Mouse (Mus musculus) stomach, embryonic 14.5 days (tissue): Measurements from ENCODE around the gene Cryba4. TPM values are rescaled to one million over a fixed set of nuclear protein-coding genes. Genes with fewer than 3 reads are reported as not detected.

Experiments used
- ATAC-seq: fragments of 200-750 bp; cut with Nextera tagmentation; 2 replicates; pipeline ENCODE4 v1.8.0; 2017; ENCODE audit warnings: low read depth, moderate TSS enrichment; ENCODE audit not compliant: insufficient number of reproducible peaks, insufficient read depth, low FRiP score
- H3K27ac ChIP-seq: fragments of 300-500 bp; sonication (generic); 2 replicates; pipeline ENCODE4 v1.5.1; 2014; ENCODE audit warnings: mild to moderate bottlenecking, low read length, moderate library complexity, mixed read lengths
- H3K27me3 ChIP-seq: fragments of 300-500 bp; sonication (generic); 2 replicates; pipeline ENCODE4 v1.6.1; 2014; ENCODE audit warnings: low read length, control low read depth, mixed read lengths; ENCODE audit not compliant: control insufficient read depth, insufficient read depth
- H3K36me3 ChIP-seq: fragments of 300-500 bp; sonication (generic); 2 replicates; pipeline ENCODE4 v1.6.1; 2014; ENCODE audit warnings: mild to moderate bottlenecking, control low read depth, low read length, moderate library complexity, mixed read lengths; ENCODE audit not compliant: control insufficient read depth, insufficient read depth
- H3K4me1 ChIP-seq: fragments of 300-500 bp; sonication (generic); 2 replicates; pipeline ENCODE4 v1.6.1; 2014; ENCODE audit warnings: low read length, control low read depth, mixed read lengths; ENCODE audit not compliant: control insufficient read depth, insufficient read depth
- H3K4me2 ChIP-seq: fragments of 300-500 bp; sonication (generic); replicated peaks from 2 replicates; pipeline ENCODE4 v1.6.1; 2014; ENCODE audit warnings: low read depth, low read length, control low read depth
- H3K4me3 ChIP-seq: fragments of 300-500 bp; sonication (generic); 2 replicates; pipeline ENCODE4 v1.5.1; 2014; ENCODE audit warnings: low read depth, low read length, control low read depth
- H3K9ac ChIP-seq: fragments of 300-500 bp; sonication (generic); replicated peaks from 2 replicates; pipeline ENCODE4 v1.6.1; 2014; ENCODE audit warnings: low read depth, mild to moderate bottlenecking, control low read depth, low read length, moderate library complexity, mixed read lengths
- H3K9me3 ChIP-seq: fragments of 300-500 bp; sonication (generic); 2 replicates; pipeline ENCODE4 v1.6.1; 2016; ENCODE audit warnings: low read depth, low read length, control low read depth; ENCODE audit not compliant: control insufficient read depth
- WGBS: fragments of 180-500 bp; shearing (Covaris S2); extraction: QIAGEN DNeasy Blood & Tissue Kit; methylation state at CpG from one replicate; pipeline ENCODE4 v1.1.7; 2014; 5-methylcytosine and 5-hydroxymethylcytosine counted together
- polyA plus RNA-seq: library from polyadenylated mRNA; unstranded; fragments of >200 nt; fragmentation: Nextera tagmentation; extraction: Ambion mirVana; gene quantifications from 2 replicates; pipeline ENCODE4 v1.2.1, GENCODE M21; 2014

The Cryba4 gene
- polyA plus RNA-seq, 1 experiment from 2014 or later, result 2.6 TPM

- Histone ChIP-seq H3K27me3 (no peaks in the 10 kb centered on the region), H3K4me1 (0 out of 2 replicates have a peak, but pooled peaks cover 7% of the 10 kb centered on the region), H3K9ac (no peak overlapping the region), H3K9me3 (no peaks in the 10 kb centered on the region), H3K4me3 (no peak overlapping the region), H3K27ac (no peak overlapping the region), H3K36me3 (no peaks in the 10 kb centered on the region), H3K4me2 (no peak overlapping the region)
- ATAC-seq, result no peak
- WGBS, result 77% methylated on average over 7 of the region's 7 CpGs
Measured at GRCm38 (mm10) chr5:112216335-112216734, 36.0 kb downstream of the Cryba4 start.

- Histone ChIP-seq H3K4me3 (no peak overlapping the region), H3K4me2 (peak overlapping the region; percentile 26), H3K4me1 (0 out of 2 replicates have a peak, but pooled peaks cover 7% of the 10 kb centered on the region), H3K27ac (peak overlapping the region; percentile 63), H3K27me3 (no peaks in the 10 kb centered on the region), H3K9me3 (no peaks in the 10 kb centered on the region), H3K9ac (no peak overlapping the region), H3K36me3 (no peaks in the 10 kb centered on the region)
- no peak for ATAC-seq
- WGBS, result 40% methylated on average over 9 of the region's 9 CpGs
Measured at GRCm38 (mm10) chr5:112215801-112216251, 36.5 kb downstream of the Cryba4 start.

- Histone ChIP-seq H3K4me2 (peak overlapping the region; percentile 26), H3K27ac (peak overlapping the region; percentile 63; the same call in 1 of the 2 replicates), H3K36me3 (no peaks in the 10 kb centered on the region), H3K9me3 (no peaks in the 10 kb centered on the region), H3K27me3 (no peaks in the 10 kb centered on the region), H3K4me3 (no peak overlapping the region), H3K4me1 (0 out of 2 replicates have a peak, but pooled peaks cover 7% of the 10 kb centered on the region), H3K9ac (no peak overlapping the region)
- no peak for ATAC-seq
- 18% methylated on average over 12 of the region's 12 CpGs for WGBS
Measured at GRCm38 (mm10) chr5:112215291-112215751, 37.0 kb downstream of the Cryba4 start.

GRCm38 (mm10) chr5:112214419-112214818 is 37.9 kb downstream of the Cryba4 start:
- 2% methylated on average over 10 of the region's 10 CpGs for WGBS
- H3K4me3 ChIP-seq, result no peak overlapping the region
- no peak overlapping the region for H3K4me2 ChIP-seq
- H3K27ac ChIP-seq, result no peak overlapping the region
- H3K4me1 ChIP-seq, result 0 out of 2 replicates have a peak, but pooled peaks cover 7% of the 10 kb centered on the region
- no peaks in the 10 kb centered on the region for H3K9me3 ChIP-seq
- H3K36me3 ChIP-seq, result no peaks in the 10 kb centered on the region
- ATAC-seq, result no peak
- H3K27me3 ChIP-seq, result no peaks in the 10 kb centered on the region
- H3K9ac ChIP-seq, result no peak overlapping the region; the same call in 1 of the 2 replicates

GRCm38 (mm10) chr5:112213331-112214240 is 38.7 kb downstream of the Cryba4 start:
- Histone ChIP-seq H3K4me1 (0 out of 2 replicates have a peak, but pooled peaks cover 7% of the 10 kb centered on the region), H3K4me2 (no peak overlapping the region), H3K27me3 (no peaks in the 10 kb centered on the region), H3K27ac (no peak overlapping the region), H3K9me3 (no peaks in the 10 kb centered on the region), H3K36me3 (no peaks in the 10 kb centered on the region), H3K9ac (no peak overlapping the region), H3K4me3 (no peak overlapping the region)
- 0 out of 2 replicates have a peak, but pooled peaks have one; percentile 51 for ATAC-seq
- 44% methylated on average over 19 of the region's 19 CpGs for WGBS

- 75% methylated on average over 6 of the region's 6 CpGs for WGBS
- ATAC-seq, result no peak
Measured at GRCm38 (mm10) chr5:112212711-112213264, 39.5 kb downstream of the Cryba4 start.

GRCm38 (mm10) chr5:112211911-112212310 is 40.4 kb downstream of the Cryba4 start:
- no peak overlapping the region for H3K4me3 ChIP-seq
- 84% methylated on average over 7 of the region's 7 CpGs for WGBS
- H3K27ac ChIP-seq, result no peak overlapping the region
- H3K4me2 ChIP-seq, result no peak overlapping the region
- H3K9ac ChIP-seq, result no peak overlapping the region
- 0 out of 2 replicates have a peak, but pooled peaks cover 7% of the 10 kb centered on the region for H3K4me1 ChIP-seq
- H3K9me3 ChIP-seq, result no peaks in the 10 kb centered on the region
- no peaks in the 10 kb centered on the region for H3K27me3 ChIP-seq
- H3K36me3 ChIP-seq, result no peaks in the 10 kb centered on the region
- no peak for ATAC-seq

More at GRCm38 (mm10) chr5:112212711-112213264, 39.5 kb downstream of the Cryba4 start:
- Histone ChIP-seq H3K27ac (no peak overlapping the region), H3K9me3 (no peaks in the 10 kb centered on the region), H3K36me3 (no peaks in the 10 kb centered on the region), H3K4me1 (0 out of 2 replicates have a peak, but pooled peaks cover 7% of the 10 kb centered on the region), H3K9ac (no peak overlapping the region), H3K27me3 (no peaks in the 10 kb centered on the region), H3K4me2 (no peak overlapping the region), H3K4me3 (no peak overlapping the region)

GRCm38 (mm10) chr5:112210104-112210503 is 42.2 kb downstream of the Cryba4 start:
- H3K4me2 ChIP-seq, result no peak overlapping the region
- no peak for ATAC-seq
- WGBS, result 31% methylated on average over 8 of the region's 8 CpGs

More at GRCm38 (mm10) chr5:112210104-112210503, 42.2 kb downstream of the Cryba4 start:
- H3K4me3 ChIP-seq, result no peak overlapping the region
- H3K27me3 ChIP-seq, result no peaks in the 10 kb centered on the region
- H3K27ac ChIP-seq, result no peak overlapping the region
- 0 out of 2 replicates have a peak, but pooled peaks cover 6% of the 10 kb centered on the region for H3K4me1 ChIP-seq
- H3K9me3 ChIP-seq, result no peaks in the 10 kb centered on the region
- no peaks in the 10 kb centered on the region for H3K36me3 ChIP-seq
- H3K9ac ChIP-seq, result no peak overlapping the region
